Mouse (Mus musculus): ENCODE results near the gene Galntl6. TPM values are rescaled to one million over a fixed set of nuclear protein-coding genes. Genes with fewer than 3 reads are reported as not detected.

Gene Galntl6
- total and polyA plus RNA-seq, 2 experiments from 2014 or later: 17.5 to 24.3 TPM

DNA sequence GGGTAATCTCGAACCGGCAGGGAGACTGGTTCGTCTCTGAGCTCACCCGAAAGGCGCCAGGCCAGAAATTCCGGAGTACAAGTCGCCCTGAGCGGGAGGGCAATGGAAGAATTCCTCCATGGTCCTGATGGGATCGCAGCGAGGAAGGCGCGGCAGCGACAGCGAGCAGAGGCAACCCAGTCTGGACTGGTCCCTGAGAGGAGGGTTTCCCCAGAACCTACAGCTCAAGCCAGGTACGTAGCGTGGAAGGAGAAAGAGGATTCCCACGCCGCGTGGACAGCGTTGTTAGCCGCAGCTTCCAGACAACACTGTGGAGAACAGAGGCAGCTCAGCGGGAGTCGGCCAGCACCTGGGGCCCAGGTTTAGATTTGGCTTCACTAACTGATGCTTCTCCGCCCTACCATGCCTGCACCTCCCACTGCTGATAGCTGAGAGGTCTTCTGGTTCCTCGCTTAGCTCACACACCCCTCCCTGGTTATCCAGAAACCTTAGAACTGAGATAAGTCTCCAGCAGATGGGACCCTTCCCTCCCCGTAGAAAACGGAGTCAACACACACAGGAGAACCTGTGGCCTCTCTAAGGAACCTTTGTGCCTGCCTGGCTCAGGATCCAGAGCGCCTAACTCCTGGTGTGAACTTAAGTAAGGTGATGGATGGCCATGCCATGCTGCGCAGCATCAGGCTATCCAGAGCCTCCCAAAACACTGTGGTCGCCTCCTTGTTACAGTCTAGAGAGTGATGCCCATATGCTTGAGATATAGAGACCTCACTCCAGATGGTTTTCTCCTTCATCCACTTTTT is 600 bp upstream of the Galntl6 start:
- no peak for TF ChIP-seq CTCF (IDR thresholded peaks at IDR 0.05)
- H3K9me3 ChIP-seq (ENCODE audit: low read length): no peaks in the 10 kb centered on the region
- peak; percentile 54 for DNase-seq (ENCODE audit: low spot score)
- H3K9ac ChIP-seq (replicated peaks; ENCODE audit: low read length, poor library complexity, severe bottlenecking): peak overlapping the region; percentile 80
- H3K4me2 ChIP-seq (ENCODE audit: low read depth, low read length, poor library complexity, severe bottlenecking): peak overlapping the region; percentile 81
- ATAC-seq (ENCODE audit: low FRiP score): peak; percentile 78
- H3K4me1 ChIP-seq (ENCODE audit: insufficient read depth, low read length): no peaks in the 10 kb centered on the region
- no peaks in the 10 kb centered on the region for H3K36me3 ChIP-seq (ENCODE audit: insufficient read depth, low read length)
- no peaks in the 10 kb centered on the region for H3K27me3 ChIP-seq (ENCODE audit: insufficient read depth, low read length)
- peak overlapping the region; percentile 80 for H3K27ac ChIP-seq (ENCODE audit: low read depth, low read length)
- H3K4me3 ChIP-seq (ENCODE audit: low read depth, low read length): peak overlapping the region; percentile 70
- WGBS: 1% methylated on average over 30 of the region's 30 CpGs

DNA sequence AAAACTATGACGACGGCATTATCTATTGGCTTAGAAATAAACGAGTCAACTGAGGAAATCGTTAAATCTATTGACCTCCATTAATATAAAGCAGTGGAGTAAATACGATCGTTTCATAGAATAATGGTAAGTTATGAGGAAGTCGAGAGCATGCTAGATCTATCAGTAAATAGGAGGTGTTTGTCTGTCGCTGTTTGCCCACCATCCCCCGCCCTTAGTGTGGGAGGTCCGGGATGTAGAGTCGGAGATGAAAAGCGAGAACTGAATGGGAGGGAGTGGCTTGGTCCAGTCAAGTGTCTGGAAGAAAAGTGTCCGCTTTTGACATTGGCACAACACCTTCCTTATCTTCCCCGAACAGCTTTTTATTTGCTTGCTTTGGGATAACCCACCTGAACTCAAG is 763 bp downstream of the Galntl6 start, which contains the start of gene BC030500:
BC030500 (plus strand) TSS at position 79 of the 400 bp plus-strand sequence.
- Histone ChIP-seq H3K4me3 (ENCODE audit: low read depth, low read length) (peak within 1 kb of the TSS; percentile 70), H3K27ac (ENCODE audit: low read depth, low read length) (peak within 1 kb of the TSS; percentile 80), H3K9ac (replicated peaks; ENCODE audit: low read length, poor library complexity, severe bottlenecking) (peak within 1 kb of the TSS; percentile 80), H3K4me1 (ENCODE audit: insufficient read depth, low read length) (no peaks in the 10 kb centered on the region), H3K27me3 (ENCODE audit: insufficient read depth, low read length) (no peaks in the 10 kb centered on the region), H3K4me2 (ENCODE audit: low read depth, low read length, poor library complexity, severe bottlenecking) (peak within 1 kb of the TSS; percentile 81), H3K36me3 (ENCODE audit: insufficient read depth, low read length) (no peaks in the 10 kb centered on the region), H3K9me3 (ENCODE audit: low read length) (no peaks in the 10 kb centered on the region)
- DNase-seq (ENCODE audit: low spot score) (no peak), ATAC-seq (ENCODE audit: low FRiP score) (no peak)
- WGBS: 6% methylated on average over 14 of the region's 14 CpGs
- TF ChIP-seq CTCF (IDR thresholded peaks at IDR 0.05): no peak

DNA sequence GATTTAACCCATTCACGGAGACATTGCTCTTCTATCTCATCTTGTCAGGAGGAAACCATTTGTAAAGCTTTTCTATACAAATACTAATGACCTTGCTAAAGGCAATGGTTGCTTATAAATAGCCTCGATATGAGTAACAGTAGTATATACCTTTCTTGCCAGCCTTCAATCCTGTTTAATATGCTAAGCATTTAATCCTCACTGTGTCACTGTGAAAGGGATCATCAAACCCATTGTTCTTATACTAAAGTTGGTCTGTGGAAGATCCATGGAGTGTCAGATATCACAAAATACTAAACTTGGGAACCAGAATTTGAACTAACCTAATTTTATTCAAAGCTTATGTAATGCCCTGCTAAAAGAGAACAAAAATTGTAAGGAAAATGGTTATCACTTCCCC is 8.0 kb downstream of the Galntl6 start:
- TF ChIP-seq CTCF (IDR thresholded peaks at IDR 0.05): no peak
- Histone ChIP-seq H3K4me1 (ENCODE audit: insufficient read depth, low read length) (no peaks in the 10 kb centered on the region), H3K27ac (ENCODE audit: low read depth, low read length) (no peak overlapping the region), H3K36me3 (ENCODE audit: insufficient read depth, low read length) (no peaks in the 10 kb centered on the region), H3K4me2 (ENCODE audit: low read depth, low read length, poor library complexity, severe bottlenecking) (no peak overlapping the region), H3K27me3 (ENCODE audit: insufficient read depth, low read length) (no peaks in the 10 kb centered on the region), H3K4me3 (ENCODE audit: low read depth, low read length) (no peak overlapping the region), H3K9ac (replicated peaks; ENCODE audit: low read length, poor library complexity, severe bottlenecking) (no peak overlapping the region), H3K9me3 (ENCODE audit: low read length) (no peaks in the 10 kb centered on the region)
- DNase-seq (ENCODE audit: low spot score): no peak
- no peak for ATAC-seq (ENCODE audit: low FRiP score)
- 7% methylated on average over 2 of the region's 2 CpGs for WGBS

DNA sequence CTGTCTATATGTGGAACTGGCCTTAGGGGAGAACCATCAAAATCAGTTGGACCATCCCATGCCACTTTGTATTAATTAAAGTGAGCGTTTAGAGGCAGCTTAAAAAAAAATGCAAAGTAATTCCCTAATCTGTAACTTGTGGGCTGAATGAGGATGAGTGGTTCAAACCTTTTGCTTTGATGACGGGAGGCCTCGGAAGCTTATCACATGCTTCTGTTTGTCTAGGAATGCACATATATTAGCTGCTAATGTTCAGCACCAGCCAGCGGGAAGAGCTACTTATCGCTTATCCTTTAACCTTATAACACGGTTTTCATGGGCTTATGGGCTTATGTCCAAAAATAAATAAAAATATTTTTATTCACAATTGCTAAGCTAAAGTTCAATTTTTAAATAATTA is 16.5 kb downstream of the Galntl6 start:
- Histone ChIP-seq H3K27me3 (ENCODE audit: insufficient read depth, low read length) (no peaks in the 10 kb centered on the region), H3K4me2 (ENCODE audit: low read depth, low read length, poor library complexity, severe bottlenecking) (no peak overlapping the region), H3K4me1 (ENCODE audit: insufficient read depth, low read length) (no peaks in the 10 kb centered on the region), H3K27ac (ENCODE audit: low read depth, low read length) (no peak overlapping the region), H3K36me3 (ENCODE audit: insufficient read depth, low read length) (no peaks in the 10 kb centered on the region), H3K9ac (replicated peaks; ENCODE audit: low read length, poor library complexity, severe bottlenecking) (no peak overlapping the region), H3K9me3 (ENCODE audit: low read length) (no peaks in the 10 kb centered on the region), H3K4me3 (ENCODE audit: low read depth, low read length) (no peak overlapping the region)
- 37% methylated on average over 6 of the region's 6 CpGs for WGBS
- DNase-seq (ENCODE audit: low spot score): no peak
- TF ChIP-seq CTCF (IDR thresholded peaks at IDR 0.05): no peak
- ATAC-seq (ENCODE audit: low FRiP score): no peak

DNA sequence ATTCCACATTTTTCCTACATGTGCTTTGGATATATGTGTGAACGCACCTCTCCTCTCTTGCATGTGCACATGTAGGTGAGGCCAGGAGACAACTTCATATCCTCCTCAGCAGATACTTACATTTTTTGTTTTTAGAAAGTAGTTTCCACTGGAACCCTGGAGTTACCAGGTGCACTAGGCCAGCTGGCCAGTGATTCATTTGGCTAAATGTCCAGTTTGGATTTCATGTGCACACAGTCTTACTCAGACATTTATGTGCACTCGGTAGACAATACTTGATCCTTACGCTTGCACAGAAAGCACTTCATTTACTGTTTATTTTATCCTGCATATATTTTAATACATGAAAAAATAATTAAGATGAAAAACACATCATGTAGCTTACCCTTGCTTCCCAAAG is 21.8 kb downstream of the Galntl6 start:
- DNase-seq (ENCODE audit: low spot score): no peak
- WGBS: 91% methylated on average over 3 of the region's 3 CpGs
- no peak for TF ChIP-seq CTCF (IDR thresholded peaks at IDR 0.05)

DNA sequence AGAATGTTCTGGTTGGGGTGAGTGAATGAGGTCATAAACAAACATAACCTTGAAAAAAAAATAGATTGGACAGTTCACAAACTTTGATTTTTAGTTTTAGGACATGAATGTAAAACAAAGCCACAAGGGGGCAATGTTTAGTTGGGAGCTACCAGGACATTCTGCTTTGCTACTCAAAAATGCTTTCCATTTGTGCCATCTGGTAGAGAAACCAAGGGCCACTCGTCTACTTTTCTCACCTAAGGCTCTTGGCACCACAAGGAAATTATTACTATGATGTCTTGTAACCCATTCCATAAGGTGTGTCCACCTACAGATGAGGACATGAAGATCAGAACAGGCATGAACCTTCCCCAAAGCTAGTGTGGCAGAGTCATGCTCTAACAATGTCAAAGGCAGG is 26.0 kb downstream of the Galntl6 start:
- 10% methylated on average over 1 of the region's 1 CpGs for WGBS
- no peak overlapping the region for H3K4me3 ChIP-seq (ENCODE audit: low read depth, low read length)
- peak; percentile 52 for TF ChIP-seq CTCF (IDR thresholded peaks at IDR 0.05)

More for the DNA sequence above, 21.8 kb downstream of the Galntl6 start:
- no peaks in the 10 kb centered on the region for H3K27me3 ChIP-seq (ENCODE audit: insufficient read depth, low read length)
- no peaks in the 10 kb centered on the region for H3K9me3 ChIP-seq (ENCODE audit: low read length)
- no peak for ATAC-seq (ENCODE audit: low FRiP score)
- H3K4me1 ChIP-seq (ENCODE audit: insufficient read depth, low read length): no peaks in the 10 kb centered on the region
- no peak overlapping the region for H3K4me2 ChIP-seq (ENCODE audit: low read depth, low read length, poor library complexity, severe bottlenecking)
- no peak overlapping the region for H3K27ac ChIP-seq (ENCODE audit: low read depth, low read length)
- no peak overlapping the region for H3K9ac ChIP-seq (replicated peaks; ENCODE audit: low read length, poor library complexity, severe bottlenecking)
- no peaks in the 10 kb centered on the region for H3K36me3 ChIP-seq (ENCODE audit: insufficient read depth, low read length)
- H3K4me3 ChIP-seq (ENCODE audit: low read depth, low read length): no peak overlapping the region

More for the DNA sequence above, 26.0 kb downstream of the Galntl6 start:
- H3K4me1 ChIP-seq (ENCODE audit: insufficient read depth, low read length): no peaks in the 10 kb centered on the region
- no peak overlapping the region for H3K4me2 ChIP-seq (ENCODE audit: low read depth, low read length, poor library complexity, severe bottlenecking)
- peak; percentile 30 for DNase-seq (ENCODE audit: low spot score)
- no peaks in the 10 kb centered on the region for H3K27me3 ChIP-seq (ENCODE audit: insufficient read depth, low read length)
- H3K36me3 ChIP-seq (ENCODE audit: insufficient read depth, low read length): no peaks in the 10 kb centered on the region
- H3K9ac ChIP-seq (replicated peaks; ENCODE audit: low read length, poor library complexity, severe bottlenecking): no peak overlapping the region
- no peaks in the 10 kb centered on the region for H3K9me3 ChIP-seq (ENCODE audit: low read length)
- no peak for ATAC-seq (ENCODE audit: low FRiP score)
- no peak overlapping the region for H3K27ac ChIP-seq (ENCODE audit: low read depth, low read length)
